In genomic region chr9:5472012-5472411, GRCm38 (mm10) we compare ENCODE assay signal across 10 mouse cellular contexts.
"Had no signal": no experiment of that assay in that cellular context is flagged by ENCODE, and none has a peak within 500 bp of the region (broad histone marks: within the 10 kb centered on the region; RNA-seq: fewer than 3 reads in every experiment).

No protein-coding gene starts in this region.

- DNase-seq: kidney, adult 18-20 months; kidney, postnatal 10 days; kidney, postnatal 4 days; lung, adult 2 months; lung, postnatal 36 days; spleen, adult 18-20 months; thymus, postnatal 36 days had no signal

- ATAC-seq: intestine, embryonic 15.5 days; lung, postnatal 0 days; midbrain, embryonic 13.5 days had no signal
